Mouse (Mus musculus) cerebellum, adult 9-11 months (tissue): ENCODE measurements at regions not wholly inside any gene's neighbourhood (a gene's known extent, or its start where the extent isn't known, plus 50 kb on each side); places are given as distances from the start of the nearest gene placed in this dataset.

ENCODE experiments used
- DNase-seq: peaks from one replicate; pipeline ENCODE4 v3.0.0; 2022

- no peak for DNase-seq
Measured at GRCm38 (mm10) chr9:68476391-68476790, 177.2 kb upstream of the Rora start.

- DNase-seq, result no peak
Measured at GRCm38 (mm10) chr9:68477466-68477865, 176.1 kb upstream of the Rora start.

GRCm38 (mm10) chr9:68486646-68487045 is 166.9 kb upstream of the Rora start:
- peak; percentile 25 for DNase-seq

GRCm38 (mm10) chr9:68491151-68491550 is 162.4 kb upstream of the Rora start:
- no peak for DNase-seq

GRCm38 (mm10) chr9:68521218-68521617 is 132.4 kb upstream of the Rora start:
- DNase-seq, result no peak

- no peak for DNase-seq
Measured at GRCm38 (mm10) chr9:68561767-68562552, 91.6 kb upstream of the Rora start.

- DNase-seq, result no peak
Measured at GRCm38 (mm10) chr9:68563206-68563605, 90.4 kb upstream of the Rora start.

- no peak for DNase-seq
Measured at GRCm38 (mm10) chr9:68585751-68586150, 67.8 kb upstream of the Rora start.

GRCm38 (mm10) chr9:68591023-68591422 is 62.6 kb upstream of the Rora start:
- no peak for DNase-seq

GRCm38 (mm10) chr9:68592976-68593375 is 60.6 kb upstream of the Rora start:
- no peak for DNase-seq

- no peak for DNase-seq
Measured at GRCm38 (mm10) chr9:68594586-68594985, 59.0 kb upstream of the Rora start.
